Mouse (Mus musculus) c-Kit-positive CD71-positive TER-119-negative erythroid progenitor cells, embryonic 14.5 days (primary cell): ENCODE data around the gene Nr2c2.
"Not testable (repeated sequence)": the region's sequence is repeated elsewhere in the genome, so short reads cannot be mapped to it uniquely, and the experiment has no call there.

Experiments used
- DNase-seq: peaks from one replicate; pipeline ENCODE4 v3.0.0-alpha.2; 2013; ENCODE audit warnings: low read depth

The Nr2c2 gene

GRCm38 (mm10) chr6:92091130-92091591 lies at the start of gene Nr2c2:
TSS of gene Nr2c2 (plus strand) at chr6:92091390.
- DNase-seq: peak; percentile 48

- DNase-seq: no peak
Measured at GRCm38 (mm10) chr6:92042055-92042454, 49.1 kb upstream of the Nr2c2 start.

DNA sequence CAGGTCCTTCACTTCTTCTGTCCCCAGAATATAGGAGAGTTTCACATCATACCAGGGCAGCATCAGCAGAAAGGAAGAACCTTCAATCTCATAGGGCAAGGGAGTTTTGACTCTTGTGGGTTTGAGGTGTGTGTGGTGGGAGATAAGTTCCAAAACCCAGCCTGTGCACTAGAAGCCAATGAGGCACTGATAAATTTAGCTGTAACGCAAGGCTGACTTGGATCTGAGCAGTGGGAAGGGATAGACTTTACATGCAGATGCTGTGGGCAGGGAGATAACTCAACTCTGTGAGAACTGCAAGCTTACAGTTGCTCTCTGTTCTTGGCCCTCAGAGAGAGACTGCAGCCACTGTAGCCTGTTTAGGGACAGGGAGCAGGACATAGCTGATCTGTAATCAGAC lies 48.3 kb upstream of the Nr2c2 start:
- peak; percentile 35 for DNase-seq

- DNase-seq: no peak
Measured at GRCm38 (mm10) chr6:92057768-92058167, 33.4 kb upstream of the Nr2c2 start.

DNA sequence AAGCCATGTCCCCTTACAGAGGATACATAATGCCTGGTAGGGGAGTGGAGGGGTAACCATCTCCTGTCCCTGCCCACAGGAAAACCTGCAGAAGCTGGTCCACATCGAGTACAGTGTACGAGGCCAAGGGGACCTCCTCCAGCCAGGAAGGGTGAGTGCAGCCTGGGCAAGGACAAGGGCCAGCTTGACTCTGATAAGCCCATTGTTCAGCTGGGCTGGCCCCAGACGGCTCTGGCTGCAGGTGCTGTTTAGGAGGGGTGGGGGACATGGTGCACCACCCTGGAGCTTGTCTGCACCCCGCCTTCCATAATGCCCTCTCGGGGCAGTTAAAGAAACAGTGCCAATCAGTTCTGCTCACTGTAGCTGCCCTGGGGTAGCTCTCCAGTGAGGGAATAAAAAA lies 29.5 kb upstream of the Nr2c2 start:
- DNase-seq: no peak

DNA sequence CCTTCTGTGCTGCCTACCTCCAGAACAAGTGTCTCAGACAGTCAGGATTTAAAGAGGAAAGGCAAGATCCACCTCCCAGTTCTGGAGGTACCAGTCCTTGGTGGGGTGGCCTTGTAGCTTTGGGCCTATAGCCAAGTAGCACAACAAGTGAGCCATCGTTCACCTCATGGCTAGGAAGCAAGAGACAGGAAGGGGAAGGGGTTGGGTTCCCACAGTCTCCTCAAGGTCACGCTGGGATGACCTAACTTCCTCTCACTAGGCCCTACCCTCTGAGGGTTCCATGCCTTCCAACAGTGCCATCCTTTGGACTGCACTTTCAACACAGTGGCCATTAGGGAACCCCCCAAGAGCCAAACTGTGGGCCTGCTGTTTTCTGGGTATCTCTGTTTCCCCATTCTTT lies 27.7 kb upstream of the Nr2c2 start:
- no peak for DNase-seq

- no peak for DNase-seq
Measured at GRCm38 (mm10) chr6:92064101-92064500, 27.1 kb upstream of the Nr2c2 start.

DNA sequence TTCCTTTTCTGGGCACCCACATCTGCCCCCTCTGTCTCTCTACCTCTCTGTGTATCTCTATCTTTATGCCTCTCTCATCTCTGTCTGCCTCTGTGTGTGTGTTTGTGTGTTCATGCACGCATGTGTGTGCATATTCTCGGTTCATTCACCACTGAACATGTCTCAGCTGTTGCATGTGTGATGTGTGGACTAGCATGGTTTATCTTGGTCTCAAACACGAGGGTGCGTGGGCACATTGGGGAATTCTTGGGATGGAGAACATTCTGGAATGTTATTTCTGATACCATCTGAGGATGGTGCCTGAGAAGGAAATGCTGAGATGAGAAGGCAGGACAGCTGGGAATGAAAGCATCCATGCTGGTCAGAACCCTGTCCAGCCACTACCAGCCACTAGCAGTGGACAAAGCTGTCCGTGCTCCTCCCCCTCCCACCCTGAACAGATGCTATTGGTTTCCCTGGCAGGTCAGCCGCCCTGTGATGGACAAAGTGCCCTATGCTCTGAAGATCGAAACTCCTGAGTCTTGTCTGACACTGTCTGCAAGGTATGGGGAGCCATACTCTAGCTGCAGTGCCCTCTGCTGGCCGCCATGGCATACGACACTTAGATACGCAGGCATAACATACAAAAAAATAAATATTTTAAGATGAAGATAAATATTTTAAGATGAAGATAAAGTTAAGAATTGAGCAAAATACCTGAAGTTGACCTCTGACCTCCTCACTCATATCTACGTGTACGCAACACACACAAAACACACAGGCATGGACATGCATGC lies 25.3 kb upstream of the Nr2c2 start:
- DNase-seq: peak; percentile 27

DNA sequence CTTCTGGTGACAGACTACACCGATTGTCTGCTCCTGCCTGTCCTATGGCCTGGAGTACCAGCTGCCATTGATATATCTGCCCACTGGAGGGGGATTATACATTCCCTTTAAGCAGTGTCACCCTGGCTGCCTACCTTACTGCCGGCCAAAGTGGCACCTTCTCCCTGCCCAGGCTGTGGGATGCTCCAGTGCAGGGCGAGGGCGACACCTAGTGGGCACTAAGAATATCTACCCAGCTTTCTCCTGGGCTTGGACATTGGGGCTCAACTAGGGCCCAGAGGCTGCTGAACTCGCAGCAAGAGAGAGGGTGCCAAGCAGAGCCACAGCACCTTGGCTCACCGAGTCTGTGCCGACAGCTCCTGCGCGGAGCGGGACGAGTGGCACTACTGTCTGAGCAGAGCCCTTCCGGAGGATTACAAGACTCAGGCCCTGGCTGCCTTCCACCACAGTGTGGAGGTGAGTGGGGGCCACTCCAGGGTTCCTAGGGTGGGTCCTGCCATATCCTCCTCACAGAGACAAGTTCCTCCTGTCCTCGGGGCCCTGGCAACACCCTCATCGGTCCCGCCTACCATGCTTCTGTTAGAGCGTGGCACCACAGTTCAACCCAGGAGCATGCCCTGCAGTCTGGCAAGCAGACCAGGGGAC lies 23.9 kb upstream of the Nr2c2 start:
- DNase-seq: peak; percentile 44

GRCm38 (mm10) chr6:92071121-92071839 lies 19.9 kb upstream of the Nr2c2 start:
- no peak for DNase-seq

DNA sequence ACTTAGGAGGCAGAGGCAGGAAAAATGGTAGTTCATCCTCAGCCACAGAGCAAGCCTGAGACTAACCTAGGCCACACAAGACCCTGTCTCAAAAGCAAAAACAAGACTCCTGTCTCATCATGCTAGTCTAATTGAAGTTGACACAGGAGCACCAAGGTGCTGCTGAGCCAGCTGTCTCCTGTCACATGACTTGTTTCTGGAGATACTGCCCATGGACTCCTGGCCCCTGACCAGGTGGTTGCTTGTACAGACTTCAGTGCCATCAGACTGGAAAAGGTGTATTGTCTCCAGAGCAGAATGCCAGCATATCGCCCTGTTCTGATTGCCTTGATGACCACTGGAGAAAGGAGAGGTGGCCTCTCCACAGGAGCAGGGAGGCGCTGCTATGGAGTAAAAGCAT lies 10.5 kb upstream of the Nr2c2 start:
- no peak for DNase-seq

- DNase-seq: no peak
Measured at GRCm38 (mm10) chr6:92082756-92083155, 8.4 kb upstream of the Nr2c2 start.

- DNase-seq: no peak
Measured at GRCm38 (mm10) chr6:92084932-92085331, 6.3 kb upstream of the Nr2c2 start.

- DNase-seq: not testable (repeated sequence)
Measured at GRCm38 (mm10) chr6:92089141-92089540, 2.0 kb upstream of the Nr2c2 start.

- DNase-seq: no peak
Measured at GRCm38 (mm10) chr6:92089982-92090381, 1.2 kb upstream of the Nr2c2 start.

DNA sequence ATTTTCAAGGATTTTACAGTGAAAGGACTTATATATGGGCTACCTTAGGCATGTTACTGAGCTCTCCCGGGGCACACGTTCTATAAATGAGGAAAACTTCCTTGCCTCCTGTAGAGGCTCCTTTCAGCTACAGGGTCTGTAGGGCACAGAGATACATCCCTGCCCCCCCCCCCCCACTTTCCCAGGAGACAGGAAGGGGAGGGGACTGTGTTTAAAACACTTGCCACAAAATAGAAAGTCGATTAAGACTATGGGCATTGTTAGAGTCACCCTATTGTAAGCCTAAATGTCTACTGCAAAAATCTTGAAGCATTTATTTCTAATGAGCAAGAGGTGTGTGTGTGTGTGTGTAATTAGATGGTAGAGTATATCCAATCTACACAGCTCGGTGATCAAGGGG lies 693 bp upstream of the Nr2c2 start:
- no peak for DNase-seq

DNA sequence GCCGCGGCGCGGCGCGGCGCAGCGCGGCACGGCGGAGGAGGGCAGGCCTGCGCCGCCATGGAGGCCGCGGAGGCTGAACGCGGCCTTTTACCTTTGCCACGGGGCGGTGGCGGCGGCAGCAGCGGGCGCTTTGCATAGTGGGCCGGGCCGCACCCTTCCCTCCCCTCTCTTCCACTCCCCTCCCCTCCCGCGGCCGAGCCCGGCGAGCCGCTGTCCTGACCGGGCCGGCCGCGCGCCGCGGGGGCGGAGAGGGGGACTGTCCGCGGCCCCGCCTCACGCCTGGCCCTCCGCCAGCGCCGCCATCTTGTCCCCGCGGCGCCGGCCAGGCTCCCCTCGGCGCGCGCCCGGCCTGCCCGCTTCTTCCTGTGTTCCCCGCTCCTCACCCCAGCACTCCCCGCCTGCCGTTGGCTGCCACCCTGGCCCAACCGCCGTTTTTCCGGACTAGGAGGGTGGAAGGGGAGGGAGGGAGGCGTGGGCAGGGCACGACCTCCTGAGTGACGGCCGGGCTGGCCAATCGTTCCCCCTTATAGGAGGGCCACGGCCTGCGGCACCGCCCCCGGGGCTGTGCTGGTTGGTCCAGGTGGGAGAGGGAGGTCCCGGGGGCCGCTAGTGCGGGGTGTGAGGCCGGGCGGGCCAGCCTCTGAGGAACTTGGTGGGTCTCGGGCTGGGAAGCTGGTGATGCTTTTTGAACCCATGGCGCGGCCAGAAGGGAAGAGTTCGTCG lies 738 bp downstream of the Nr2c2 start:
- DNase-seq: peak; percentile 97

GRCm38 (mm10) chr6:92092737-92093136 lies 1.5 kb downstream of the Nr2c2 start:
- DNase-seq: no peak

DNA sequence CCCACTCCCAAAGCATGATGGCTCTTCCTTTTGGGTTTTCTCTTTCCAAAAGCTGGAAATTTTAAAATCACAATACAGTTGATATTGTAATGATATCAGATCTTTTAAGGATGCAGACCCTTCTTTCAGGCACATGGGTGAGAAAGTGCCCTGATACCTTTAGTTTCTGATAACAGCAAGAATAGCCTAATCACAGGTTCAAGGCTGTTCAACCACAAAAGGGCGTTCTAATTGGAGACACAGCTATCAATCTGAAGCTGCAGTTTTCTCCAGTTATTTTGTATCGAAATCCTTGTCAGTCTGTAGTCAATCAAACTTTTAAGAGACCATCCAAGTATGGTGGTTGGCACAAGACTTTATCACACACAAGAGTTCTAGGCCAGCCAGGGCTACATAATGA lies 2.7 kb downstream of the Nr2c2 start:
- DNase-seq: peak; percentile 20

- no peak for DNase-seq
Measured at GRCm38 (mm10) chr6:92100679-92101360, 9.6 kb downstream of the Nr2c2 start.

- DNase-seq: no peak
Measured at GRCm38 (mm10) chr6:92124547-92124946, 33.4 kb downstream of the Nr2c2 start.
